Comparison of ENCODE assay signal across 18 mouse cellular contexts in the genomic region with DNA sequence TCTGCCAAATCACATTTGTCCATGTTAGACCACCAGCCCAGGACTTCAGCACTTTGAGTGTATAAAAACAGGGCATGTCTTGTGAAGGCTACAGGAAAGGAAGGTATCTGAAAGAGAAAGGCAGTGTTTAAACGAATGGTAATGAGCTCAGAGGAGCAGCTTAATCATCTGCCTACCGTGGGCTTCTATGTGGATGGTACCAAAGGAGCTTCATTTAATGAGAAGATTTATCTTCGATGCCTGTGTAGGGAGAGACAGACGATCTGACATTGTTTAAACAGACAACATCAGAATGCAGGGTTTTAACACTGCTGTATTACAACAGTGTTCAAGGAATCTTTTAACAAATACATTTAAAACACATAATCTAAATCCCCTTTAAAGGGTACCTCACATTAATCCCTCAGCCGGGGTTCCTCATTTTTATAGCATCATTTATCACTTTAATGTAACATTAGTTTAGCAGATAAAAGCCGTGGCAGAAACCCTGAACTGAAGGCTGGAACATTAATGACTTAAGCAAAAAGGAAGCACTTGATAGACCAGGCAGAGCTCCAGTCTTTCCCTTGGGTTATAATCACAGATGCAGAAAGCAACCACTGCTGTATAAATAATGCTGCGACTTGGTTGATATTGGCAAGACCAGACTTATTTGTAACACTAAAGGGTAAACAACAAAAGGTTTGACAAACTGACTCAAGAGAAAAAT. TPM values are rescaled to one million over a fixed set of nuclear protein-coding genes. Genes with fewer than 3 reads are reported as not detected.
DNase-seq lines count a peak whose midpoint lies in the region; ATAC-seq lines count a peak whose summit lies in the region.
"Had no signal": no experiment of that assay in that cellular context is flagged by ENCODE, and none has a peak within 500 bp of the region (broad histone marks: within the 10 kb centered on the region; RNA-seq: fewer than 3 reads in every experiment).

No protein-coding gene starts in this region.

- no peak overlapping the region for H3K27ac ChIP-seq in kidney, embryonic 16.5 days (ENCODE audit: low read length)
- no peak overlapping the region; the same call in 1 of the 2 replicates for H3K27ac ChIP-seq in midbrain, embryonic 11.5 days (ENCODE audit: low read depth, low read length)
- H3K27ac ChIP-seq in midbrain, embryonic 16.5 days (ENCODE audit: low read length) = no peak overlapping the region
- no peak overlapping the region for H3K27ac ChIP-seq in hindbrain, embryonic 15.5 days (replicated peaks)
- no peak overlapping the region for H3K27ac ChIP-seq in midbrain, embryonic 15.5 days
- H3K27ac ChIP-seq in limb, embryonic 10.5 days = no peak overlapping the region

- no peak overlapping the region for H3K9ac ChIP-seq in kidney, embryonic 16.5 days (replicated peaks; ENCODE audit: low read length)
- H3K9ac ChIP-seq in midbrain, embryonic 11.5 days (ENCODE audit: low read length) = no peak overlapping the region
- no peak overlapping the region for H3K9ac ChIP-seq in midbrain, embryonic 16.5 days (ENCODE audit: low read depth, low read length)
- no peak overlapping the region for H3K9ac ChIP-seq in hindbrain, embryonic 15.5 days
- H3K9ac ChIP-seq in midbrain, embryonic 15.5 days = no peak overlapping the region

- no peak overlapping the region for H3K4me3 ChIP-seq in kidney, embryonic 16.5 days (ENCODE audit: low read length)
- H3K4me3 ChIP-seq in midbrain, embryonic 11.5 days (ENCODE audit: low read depth, low read length) = no peak overlapping the region
- no peak overlapping the region for H3K4me3 ChIP-seq in midbrain, embryonic 16.5 days (ENCODE audit: low read depth, low read length)
- H3K4me3 ChIP-seq in hindbrain, embryonic 15.5 days = no peak overlapping the region
- no peak overlapping the region for H3K4me3 ChIP-seq in midbrain, embryonic 15.5 days
- no peak overlapping the region for H3K4me3 ChIP-seq in limb, embryonic 10.5 days

- ATAC-seq in kidney, embryonic 16.5 days (ENCODE audit: low FRiP score, low TSS enrichment) = peak; percentile 69
- ATAC-seq in midbrain, embryonic 11.5 days (ENCODE audit: low FRiP score) = peak; percentile 40; the same call in 1 of the 2 replicates
- no peak for ATAC-seq in midbrain, embryonic 16.5 days
- peak; percentile 61; the same call in 1 of the 2 replicates for ATAC-seq in hindbrain, embryonic 15.5 days (ENCODE audit: low FRiP score, low read depth)
- peak; percentile 72 for ATAC-seq in midbrain, embryonic 15.5 days (replicated peaks)
- ATAC-seq: CD4-positive, CD25-positive, alpha-beta regulatory T cell, adult 4 months; intestine, embryonic 16.5 days had no signal

- H3K9me3 ChIP-seq in kidney, embryonic 16.5 days (ENCODE audit: low read length) = no peaks in the 10 kb centered on the region
- no peaks in the 10 kb centered on the region for H3K9me3 ChIP-seq in midbrain, embryonic 11.5 days (ENCODE audit: control insufficient read depth, low read length)
- H3K9me3 ChIP-seq in midbrain, embryonic 16.5 days (replicated peaks; ENCODE audit: control insufficient read depth, low read length, poor library complexity, severe bottlenecking) = no peaks in the 10 kb centered on the region
- no peaks in the 10 kb centered on the region for H3K9me3 ChIP-seq in hindbrain, embryonic 15.5 days
- no peaks in the 10 kb centered on the region for H3K9me3 ChIP-seq in midbrain, embryonic 15.5 days
- no peaks in the 10 kb centered on the region for H3K9me3 ChIP-seq in limb, embryonic 10.5 days (replicated peaks)

- 17% methylated on average over 7 of the region's 7 CpGs for WGBS in kidney, embryonic 16.5 days
- WGBS in midbrain, embryonic 11.5 days = 33% methylated on average over 7 of the region's 7 CpGs
- WGBS in midbrain, embryonic 16.5 days = 15% methylated on average over 7 of the region's 7 CpGs
- 22% methylated on average over 7 of the region's 7 CpGs for WGBS in hindbrain, embryonic 15.5 days
- WGBS in midbrain, embryonic 15.5 days = 20% methylated on average over 7 of the region's 7 CpGs
- 18% methylated on average over 7 of the region's 7 CpGs for WGBS in limb, embryonic 10.5 days

- H3K27me3 ChIP-seq in kidney, embryonic 16.5 days (ENCODE audit: insufficient read depth, low read length) = no peaks in the 10 kb centered on the region
- H3K27me3 ChIP-seq in midbrain, embryonic 11.5 days (ENCODE audit: control insufficient read depth, insufficient read depth, low read length) = no peaks in the 10 kb centered on the region
- no peaks in the 10 kb centered on the region for H3K27me3 ChIP-seq in midbrain, embryonic 16.5 days (ENCODE audit: control insufficient read depth, insufficient read depth, low read depth, low read length)
- no peaks in the 10 kb centered on the region for H3K27me3 ChIP-seq in hindbrain, embryonic 15.5 days
- H3K27me3 ChIP-seq in midbrain, embryonic 15.5 days (replicated peaks) = no peaks in the 10 kb centered on the region
- no peaks in the 10 kb centered on the region for H3K27me3 ChIP-seq in limb, embryonic 10.5 days (ENCODE audit: low read depth, poor library complexity, severe bottlenecking)

- peaks cover 5% of the 10 kb centered on the region; the same call in 1 of the 2 replicates for H3K4me1 ChIP-seq in kidney, embryonic 16.5 days (ENCODE audit: insufficient read depth, low read length)
- H3K4me1 ChIP-seq in midbrain, embryonic 11.5 days (ENCODE audit: control insufficient read depth, insufficient read depth, low read length) = no peaks in the 10 kb centered on the region
- peaks cover 3% of the 10 kb centered on the region for H3K4me1 ChIP-seq in midbrain, embryonic 16.5 days (ENCODE audit: control insufficient read depth, insufficient read depth, low read length)
- H3K4me1 ChIP-seq in hindbrain, embryonic 15.5 days (replicated peaks) = peaks cover 14% of the 10 kb centered on the region; the same call in 1 of the 2 replicates
- peaks cover 7% of the 10 kb centered on the region; the same call in 1 of the 2 replicates for H3K4me1 ChIP-seq in midbrain, embryonic 15.5 days
- H3K4me1 ChIP-seq in limb, embryonic 10.5 days = peaks cover 39% of the 10 kb centered on the region

- no peak overlapping the region for H3K4me2 ChIP-seq in kidney, embryonic 16.5 days (replicated peaks; ENCODE audit: low read depth, low read length)
- no peak overlapping the region for H3K4me2 ChIP-seq in midbrain, embryonic 11.5 days
- no peak overlapping the region for H3K4me2 ChIP-seq in midbrain, embryonic 16.5 days (ENCODE audit: low read length)
- peak overlapping the region; percentile 4; the same call in 1 of the 2 replicates for H3K4me2 ChIP-seq in hindbrain, embryonic 15.5 days
- H3K4me2 ChIP-seq in midbrain, embryonic 15.5 days = no peak overlapping the region

- no peak for DNase-seq in kidney, postnatal 25 days
- peak; percentile 84 for DNase-seq in midbrain, embryonic 11.5 days (ENCODE audit: low spot score, missing footprints)
- DNase-seq in left cerebral cortex, adult 8-10 months (ENCODE audit: low spot score in 2 of 2) = no peak
- DNase-seq in limb, embryonic 10.5 days (ENCODE audit: low spot score) = no peak
- DNase-seq: adrenal gland, adult 2 months; cerebellum, adult 2 months; gastrocnemius, postnatal 14 days; liver; lung, postnatal 4 days had no signal

- no peaks in the 10 kb centered on the region for H3K36me3 ChIP-seq in kidney, embryonic 16.5 days (ENCODE audit: insufficient read depth, low read length)
- no peaks in the 10 kb centered on the region for H3K36me3 ChIP-seq in midbrain, embryonic 11.5 days (ENCODE audit: control insufficient read depth, insufficient read depth, low read length)
- no peaks in the 10 kb centered on the region for H3K36me3 ChIP-seq in midbrain, embryonic 16.5 days (ENCODE audit: control insufficient read depth, insufficient read depth, low read length)
- H3K36me3 ChIP-seq in hindbrain, embryonic 15.5 days = no peaks in the 10 kb centered on the region
- no peaks in the 10 kb centered on the region for H3K36me3 ChIP-seq in midbrain, embryonic 15.5 days (replicated peaks)
- H3K36me3 ChIP-seq in limb, embryonic 10.5 days = no peaks in the 10 kb centered on the region

RNA-seq across cellular contexts. Expression of gene Tmem207, which starts 19.8 kb away (rescaled TPM):
- polyA plus RNA-seq in kidney, embryonic 16.5 days (2015; fragmentation: Nextera tagmentation; extraction: Ambion mirVana) = 0.21 TPM in 1 of 2 replicates, not detected in the other
- polyA plus RNA-seq in midbrain, embryonic 11.5 days (2014; fragmentation: Nextera tagmentation; extraction: Ambion mirVana) = 0.20 and 0.36 TPM in 2 replicates
- 0.16 and 0.57 TPM in 2 replicates for polyA plus RNA-seq in midbrain, embryonic 16.5 days (2015; fragmentation: Nextera tagmentation; extraction: Ambion mirVana)
- 0.09 and 0.29 TPM in 2 replicates for polyA plus RNA-seq in hindbrain, embryonic 15.5 days (2015; fragmentation: Nextera tagmentation; extraction: Ambion mirVana)
- 0.17 TPM in 1 of 2 replicates, not detected in the other for polyA plus RNA-seq in midbrain, embryonic 15.5 days (2015; fragmentation: Nextera tagmentation; extraction: Ambion mirVana)
- not detected for total RNA-seq in left cerebral cortex, adult 8-10 months (2022)
- polyA plus RNA-seq in limb, embryonic 10.5 days (2016; fragmentation: Nextera tagmentation; extraction: Ambion mirVana) = not detected in 2 replicates
- total RNA-seq: adrenal gland, adult 2 months; gastrocnemius, postnatal 14 days; heart, postnatal 25 days; MEL had no signal
- polyA plus RNA-seq: adrenal gland, adult 2 months; CD4-positive, CD25-positive, alpha-beta regulatory T cell, adult 4 months; cerebellum, adult 2 months; frontal cortex, adult 2 months; intestine, embryonic 16.5 days had no signal

RNA-seq across cellular contexts. Expression of gene Il1rap, which starts 35.2 kb away (rescaled TPM):
- 13.8 and 14.4 TPM in 2 replicates for polyA plus RNA-seq in kidney, embryonic 16.5 days (2015; fragmentation: Nextera tagmentation; extraction: Ambion mirVana)
- polyA plus RNA-seq in midbrain, embryonic 11.5 days (2014; fragmentation: Nextera tagmentation; extraction: Ambion mirVana) = 7.2 and 8.1 TPM in 2 replicates
- polyA plus RNA-seq in midbrain, embryonic 16.5 days (2015; fragmentation: Nextera tagmentation; extraction: Ambion mirVana) = 8.2 and 8.6 TPM in 2 replicates
- polyA plus RNA-seq in hindbrain, embryonic 15.5 days (2015; fragmentation: Nextera tagmentation; extraction: Ambion mirVana) = 11.2 and 11.7 TPM in 2 replicates
- 6.8 and 7.7 TPM in 2 replicates for polyA plus RNA-seq in midbrain, embryonic 15.5 days (2015; fragmentation: Nextera tagmentation; extraction: Ambion mirVana)
- 10 to 100 TPM; 31.5 to 35.6 (median 34.4) TPM for total RNA-seq in left cerebral cortex, adult 8-10 months (2022)
- 4.0 and 5.5 TPM in 2 replicates for polyA plus RNA-seq in limb, embryonic 10.5 days (2016; fragmentation: Nextera tagmentation; extraction: Ambion mirVana)
